Mouse (Mus musculus) small intestine, adult 2 months (tissue): ENCODE data around the gene Dnajb7.

Experiments
- CTCF ChIP-seq: fragments of 200-500 bp; IDR thresholded peaks from 2 replicates; pipeline ENCODE4 v1.5.1; 2012; ENCODE audit warnings: low read depth, mild to moderate bottlenecking, control low read depth, inconsistent platforms, low read length, moderate library complexity, mixed read lengths; ENCODE audit not compliant: insufficient replicate concordance, insufficient read length; ENCODE audit errors: extremely low read depth
- POLR2A ChIP-seq: fragments of 200-500 bp; IDR thresholded peaks from 2 replicates; pipeline ENCODE4 v1.6.1; 2012; ENCODE audit warnings: low read depth, mild to moderate bottlenecking, control low read depth, inconsistent platforms, low read length, moderate library complexity

- TF ChIP-seq POLR2A (no peak), CTCF (no peak)
Observed at GRCm38 (mm10) chr15:81408199-81408598, at the start of gene Dnajb7.
